Mouse (Mus musculus) adrenal gland, adult 2 months (tissue): ENCODE measurements around the gene Msx2. TPM values are rescaled to one million over a fixed set of nuclear protein-coding genes. Genes with fewer than 3 reads are reported as not detected.

Experiments used
- polyA plus RNA-seq: library from polyadenylated mRNA; depleted of rRNA; stranded (reverse); fragments of >200 nt; gene quantifications from 2 replicates; pipeline ENCODE4 v1.2.3, GENCODE M21; 2012; rRNA removed
- total RNA-seq, 2 experiments: library from RNA; stranded (reverse); gene quantifications; 2 replicates each; pipeline ENCODE4 v1.2.3; 2021

The Msx2 gene
- total and polyA plus RNA-seq, 3 experiments = 0.14 to 0.75 (median 0.69) TPM

Other genes starting within 250 kb of the Msx2 start
- gene Ror2, start 186.9 kb downstream of the Msx2 start, total RNA-seq = 1 to 10 TPM; 4.7 to 7.0 TPM
- gene Ror2, start 186.9 kb downstream of the Msx2 start, polyA plus RNA-seq = 10.0 and 11.8 TPM in 2 replicates
- 10 to 100 TPM; 62.4 to 65.5 TPM for gene Sptlc1, start 95.7 kb downstream of the Msx2 start, total RNA-seq
- 20.1 and 24.3 TPM in 2 replicates for gene Sptlc1, start 95.7 kb downstream of the Msx2 start, polyA plus RNA-seq